Mouse (Mus musculus): Measurements from ENCODE around the gene Ndufs2. TPM values are rescaled to one million over a fixed set of nuclear protein-coding genes. Genes with fewer than 3 reads are reported as not detected.

Ndufs2 gene
- polyA plus RNA-seq, 1 experiment from 2014 or later, result 219 TPM

- 75% methylated on average over 13 of the region's 13 CpGs for WGBS
- Histone ChIP-seq H3K36me3 (ENCODE audit: control insufficient read depth, insufficient read depth, low read length) (no peaks in the 10 kb centered on the region), H3K9me3 (ENCODE audit: control insufficient read depth, low read depth, low read length) (no peaks in the 10 kb centered on the region), H3K27me3 (ENCODE audit: control insufficient read depth, insufficient read depth, low read length) (no peaks in the 10 kb centered on the region), H3K27ac (ENCODE audit: low read length) (no peak overlapping the region), H3K4me1 (ENCODE audit: control insufficient read depth, insufficient read depth, low read length) (peaks cover 18% of the 10 kb centered on the region), H3K4me2 (replicated peaks; ENCODE audit: low read depth, low read length) (no peak overlapping the region), H3K9ac (replicated peaks; ENCODE audit: low read depth, low read length) (no peak overlapping the region), H3K4me3 (ENCODE audit: low read depth, low read length) (no peak overlapping the region)
- ATAC-seq (ENCODE audit: insufficient number of reproducible peaks, insufficient read depth, low FRiP score, low read depth), result no peak
These were observed 63.1 kb downstream of the Ndufs2 start for GRCm38 (mm10) chr1:171187851-171188700.

- H3K27ac ChIP-seq (ENCODE audit: low read length), result no peak overlapping the region
- no peaks in the 10 kb centered on the region for H3K27me3 ChIP-seq (ENCODE audit: control insufficient read depth, insufficient read depth, low read length)
- 61% methylated on average over 8 of the region's 8 CpGs for WGBS
- H3K9ac ChIP-seq (replicated peaks; ENCODE audit: low read depth, low read length), result no peak overlapping the region
- no peak for ATAC-seq (ENCODE audit: insufficient number of reproducible peaks, insufficient read depth, low FRiP score, low read depth)
- H3K9me3 ChIP-seq (ENCODE audit: control insufficient read depth, low read depth, low read length), result no peaks in the 10 kb centered on the region
- H3K4me2 ChIP-seq (replicated peaks; ENCODE audit: low read depth, low read length), result no peak overlapping the region
- peaks cover 13% of the 10 kb centered on the region for H3K4me1 ChIP-seq (ENCODE audit: control insufficient read depth, insufficient read depth, low read length)
- no peak overlapping the region for H3K4me3 ChIP-seq (ENCODE audit: low read depth, low read length)
- H3K36me3 ChIP-seq (ENCODE audit: control insufficient read depth, insufficient read depth, low read length), result no peaks in the 10 kb centered on the region
These were observed 65.5 kb downstream of the Ndufs2 start for GRCm38 (mm10) chr1:171185655-171186054.

Other genes with a start within 250 kb of the Ndufs2 start
- 0.74 and 0.91 TPM in 2 replicates for gene Fcgr4, start 232.5 kb downstream of the Ndufs2 start, polyA plus RNA-seq (2014; fragmentation: Nextera tagmentation; extraction: Ambion mirVana)
- 11.1 and 14.8 TPM in 2 replicates for gene Fcgr3, start 186.5 kb downstream of the Ndufs2 start, polyA plus RNA-seq (2014; fragmentation: Nextera tagmentation; extraction: Ambion mirVana)
- 2.6 and 2.8 TPM in 2 replicates for gene Cfap126, start 137.5 kb downstream of the Ndufs2 start, polyA plus RNA-seq (2014; fragmentation: Nextera tagmentation; extraction: Ambion mirVana)
- 297 and 311 TPM in 2 replicates for gene Sdhc, start 100.8 kb downstream of the Ndufs2 start, polyA plus RNA-seq (2014; fragmentation: Nextera tagmentation; extraction: Ambion mirVana)
- gene Mpz, start 100.7 kb downstream of the Ndufs2 start, polyA plus RNA-seq (2014; fragmentation: Nextera tagmentation; extraction: Ambion mirVana), result 1.9 and 2.0 TPM in 2 replicates
- 35.6 and 39.6 TPM in 2 replicates for gene Pcp4l1, start 55.1 kb downstream of the Ndufs2 start, polyA plus RNA-seq (2014; fragmentation: Nextera tagmentation; extraction: Ambion mirVana)
- gene Nr1i3, start 37.4 kb downstream of the Ndufs2 start, polyA plus RNA-seq (2014; fragmentation: Nextera tagmentation; extraction: Ambion mirVana), result 0.17 and 0.30 TPM in 2 replicates
- gene Tomm40l, start 28.9 kb downstream of the Ndufs2 start, polyA plus RNA-seq (2014; fragmentation: Nextera tagmentation; extraction: Ambion mirVana), result 25.0 and 28.2 TPM in 2 replicates
- gene Apoa2, start 26.3 kb downstream of the Ndufs2 start, polyA plus RNA-seq (2014; fragmentation: Nextera tagmentation; extraction: Ambion mirVana), result 3.9 and 7.3 TPM in 2 replicates
- gene Fcer1g, start 17.0 kb downstream of the Ndufs2 start, polyA plus RNA-seq (2014; fragmentation: Nextera tagmentation; extraction: Ambion mirVana), result 52.5 and 58.4 TPM in 2 replicates
- gene Adamts4, start 967 bp downstream of the Ndufs2 start, polyA plus RNA-seq (2014; fragmentation: Nextera tagmentation; extraction: Ambion mirVana), result 5.3 and 6.3 TPM in 2 replicates
- 81.1 and 87.0 TPM in 2 replicates for gene B4galt3, start 18.9 kb upstream of the Ndufs2 start, polyA plus RNA-seq (2014; fragmentation: Nextera tagmentation; extraction: Ambion mirVana)
- 56.7 and 57.7 TPM in 2 replicates for gene Ppox, start 29.8 kb upstream of the Ndufs2 start, polyA plus RNA-seq (2014; fragmentation: Nextera tagmentation; extraction: Ambion mirVana)
- gene Usp21, start 36.6 kb upstream of the Ndufs2 start, polyA plus RNA-seq (2014; fragmentation: Nextera tagmentation; extraction: Ambion mirVana), result 68.8 and 70.6 TPM in 2 replicates
- 118 and 130 TPM in 2 replicates for gene Ufc1, start 43.6 kb upstream of the Ndufs2 start, polyA plus RNA-seq (2014; fragmentation: Nextera tagmentation; extraction: Ambion mirVana)
- gene Dedd, start 77.8 kb upstream of the Ndufs2 start, polyA plus RNA-seq (2014; fragmentation: Nextera tagmentation; extraction: Ambion mirVana), result 48.8 and 54.1 TPM in 2 replicates
- gene Nit1, start 94.3 kb upstream of the Ndufs2 start, polyA plus RNA-seq (2014; fragmentation: Nextera tagmentation; extraction: Ambion mirVana), result 37.1 and 40.8 TPM in 2 replicates
- 44.7 TPM in 2 replicates for gene Pfdn2, start 94.3 kb upstream of the Ndufs2 start, polyA plus RNA-seq (2014; fragmentation: Nextera tagmentation; extraction: Ambion mirVana)
- gene Klhdc9, start 109.4 kb upstream of the Ndufs2 start, polyA plus RNA-seq (2014; fragmentation: Nextera tagmentation; extraction: Ambion mirVana), result 1.5 and 1.6 TPM in 2 replicates
- gene Nectin4, start 118.7 kb upstream of the Ndufs2 start, polyA plus RNA-seq (2014; fragmentation: Nextera tagmentation; extraction: Ambion mirVana), result 10.7 and 13.7 TPM in 2 replicates
- 0.67 and 1.3 TPM in 2 replicates for gene Arhgap30, start 137.6 kb upstream of the Ndufs2 start, polyA plus RNA-seq (2014; fragmentation: Nextera tagmentation; extraction: Ambion mirVana)
- 85.2 and 95.0 TPM in 2 replicates for gene Usf1, start 159.9 kb upstream of the Ndufs2 start, polyA plus RNA-seq (2014; fragmentation: Nextera tagmentation; extraction: Ambion mirVana)
- gene Tstd1, start 167.5 kb upstream of the Ndufs2 start, polyA plus RNA-seq (2014; fragmentation: Nextera tagmentation; extraction: Ambion mirVana), result 3.0 and 3.1 TPM in 2 replicates
- gene F11r, start 186.1 kb upstream of the Ndufs2 start, polyA plus RNA-seq (2014; fragmentation: Nextera tagmentation; extraction: Ambion mirVana), result 119 and 127 TPM in 2 replicates

All from stomach, embryonic 14.5 days (tissue).